Mouse (Mus musculus) hindbrain, embryonic 14.5 days (tissue): ENCODE results near the gene Jsrp1. TPM values are rescaled to one million over a fixed set of nuclear protein-coding genes. Genes with fewer than 3 reads are reported as not detected.

Experiments
- ATAC-seq: fragments of 200-750 bp; cut with Nextera tagmentation; 2 replicates; pipeline ENCODE4 v1.8.0; 2017; ENCODE audit warnings: moderate number of reproducible peaks, mild to moderate bottlenecking, moderate TSS enrichment, moderate library complexity; ENCODE audit not compliant: low FRiP score
- DNase-seq: peaks from one replicate; pipeline ENCODE4 v3.0.0-alpha.2; 2015; ENCODE audit warnings: low spot score
- H3K27ac ChIP-seq: fragments of 300-500 bp; sonication (generic); 2 replicates; pipeline ENCODE4 v1.5.1; 2014; ENCODE audit warnings: mild to moderate bottlenecking, moderate library complexity
- H3K27me3 ChIP-seq: fragments of 300-500 bp; sonication (generic); 2 replicates; pipeline ENCODE4 v1.6.1; 2014; ENCODE audit warnings: mild to moderate bottlenecking, low read length, mixed read lengths; ENCODE audit not compliant: control insufficient read depth, insufficient read depth
- H3K36me3 ChIP-seq: fragments of 300-500 bp; sonication (generic); replicated peaks from 2 replicates; pipeline ENCODE4 v1.6.1; 2014; ENCODE audit not compliant: control insufficient read depth, insufficient read depth
- H3K4me1 ChIP-seq: fragments of 300-500 bp; sonication (generic); replicated peaks from 2 replicates; pipeline ENCODE4 v1.6.1; 2014; ENCODE audit warnings: antibody characterized with exemption, low read length, mixed read lengths; ENCODE audit not compliant: control insufficient read depth, insufficient read depth
- H3K4me2 ChIP-seq: fragments of 300-500 bp; sonication (generic); replicated peaks from 2 replicates; pipeline ENCODE4 v1.6.1; 2014; ENCODE audit warnings: mild to moderate bottlenecking, moderate library complexity
- H3K4me3 ChIP-seq: fragments of 300-500 bp; sonication (generic); replicated peaks from 2 replicates; pipeline ENCODE4 v1.5.1; 2014; ENCODE audit warnings: mild to moderate bottlenecking, low read length
- H3K9ac ChIP-seq: fragments of 300-500 bp; sonication (generic); 2 replicates; pipeline ENCODE4 v1.6.1; 2014
- H3K9me3 ChIP-seq: fragments of 300-500 bp; sonication (generic); 2 replicates; pipeline ENCODE4 v1.6.1; 2016; ENCODE audit warnings: low read length; ENCODE audit not compliant: control insufficient read depth
- WGBS: fragments of 180-500 bp; shearing (Covaris S2); extraction: QIAGEN DNeasy Blood & Tissue Kit; methylation state at CpG from one replicate; pipeline ENCODE4 v1.1.7; 2014; 5-methylcytosine and 5-hydroxymethylcytosine counted together
- microRNA counts: library from miRNA; unstranded; fragments of <30 nt; microRNA quantifications from one replicate; lab custom pipeline; 2016
- microRNA-seq: library from miRNA; unstranded; fragments of <30 nt; microRNA quantifications from one replicate; pipeline ENCODE4, GENCODE M21; 2016
- polyA plus RNA-seq: library from polyadenylated mRNA; unstranded; fragments of >200 nt; fragmentation: Nextera tagmentation; extraction: Ambion mirVana; gene quantifications from 2 replicates; pipeline ENCODE4 v1.2.1, GENCODE M21; 2014

Jsrp1 gene
- polyA plus RNA-seq, 1 experiment from 2014 or later: 0.96 TPM

- 68% methylated on average over 3 of the region's 3 CpGs for WGBS
- DNase-seq: no peak
- Histone ChIP-seq H3K36me3 (peaks cover 13% of the 10 kb centered on the region), H3K27ac (no peak overlapping the region), H3K27me3 (no peaks in the 10 kb centered on the region), H3K4me2 (no peak overlapping the region), H3K9me3 (no peaks in the 10 kb centered on the region), H3K9ac (no peak overlapping the region), H3K4me1 (peaks cover 23% of the 10 kb centered on the region), H3K4me3 (no peak overlapping the region)
- no peak for ATAC-seq
Observed at GRCm38 (mm10) chr10:80761821-80762220, 51.5 kb downstream of the Jsrp1 start.

- H3K4me3 ChIP-seq: no peak overlapping the region
- H3K27me3 ChIP-seq: no peaks in the 10 kb centered on the region
- H3K9ac ChIP-seq: no peak overlapping the region
- ATAC-seq: no peak
- DNase-seq: no peak
- H3K9me3 ChIP-seq: no peaks in the 10 kb centered on the region
- no peak overlapping the region for H3K4me2 ChIP-seq
- H3K27ac ChIP-seq: no peak overlapping the region
- peaks cover 32% of the 10 kb centered on the region for H3K4me1 ChIP-seq
- H3K36me3 ChIP-seq: peaks cover 4% of the 10 kb centered on the region; the same call in 1 of the 2 replicates
- 88% methylated on average over 4 of the region's 4 CpGs for WGBS
Observed at GRCm38 (mm10) chr10:80760596-80761524, 52.4 kb downstream of the Jsrp1 start.

GRCm38 (mm10) chr10:80758651-80759050, 54.6 kb downstream of the Jsrp1 start:
- H3K4me2 ChIP-seq: no peak overlapping the region
- peaks cover 34% of the 10 kb centered on the region for H3K4me1 ChIP-seq
- no peaks in the 10 kb centered on the region for H3K36me3 ChIP-seq
- ATAC-seq (no peak), DNase-seq (no peak)
- no peaks in the 10 kb centered on the region for H3K9me3 ChIP-seq
- no peaks in the 10 kb centered on the region for H3K27me3 ChIP-seq
- 91% methylated on average over 7 of the region's 7 CpGs for WGBS
- no peak overlapping the region for H3K27ac ChIP-seq
- H3K9ac ChIP-seq: no peak overlapping the region
- H3K4me3 ChIP-seq: no peak overlapping the region

MicroRNA genes within 50 kb of the gene (microRNA counts, 519-probe panel; counts per million panel counts)
- not detected for microRNA mmu-miR-1982 (lab: Ali Mortazavi, UCI)

Small RNA genes within 50 kb of the gene (microRNA-seq; reads per million reads assigned to microRNA genes)
- 6.8 reads per million, percentile 26 among the genes with 10 or more reads in this experiment for gene Mir1982

Other genes starting within 250 kb of the Jsrp1 start
- 5.1 and 5.3 TPM in 2 replicates for gene Klf16, start 236.2 kb downstream of the Jsrp1 start, polyA plus RNA-seq
- 157 and 174 TPM in 2 replicates for gene Abhd17a, start 223.2 kb downstream of the Jsrp1 start, polyA plus RNA-seq
- 63.1 and 64.5 TPM in 2 replicates for gene Scamp4, start 210.6 kb downstream of the Jsrp1 start, polyA plus RNA-seq
- gene Adat3, start 210.6 kb downstream of the Jsrp1 start, polyA plus RNA-seq: 5.2 and 5.6 TPM in 2 replicates
- gene Gm49322, start 207.5 kb downstream of the Jsrp1 start, polyA plus RNA-seq: 1.7 and 1.9 TPM in 2 replicates
- gene Csnk1g2, start 190.7 kb downstream of the Jsrp1 start, polyA plus RNA-seq: 65.4 and 76.4 TPM in 2 replicates
- gene Btbd2, start 156.4 kb downstream of the Jsrp1 start, polyA plus RNA-seq: 83.2 and 83.7 TPM in 2 replicates
- gene Mknk2, start 135.4 kb downstream of the Jsrp1 start, polyA plus RNA-seq: 53.8 and 60.2 TPM in 2 replicates
- 45.3 and 47.1 TPM in 2 replicates for gene Mob3a, start 111.5 kb downstream of the Jsrp1 start, polyA plus RNA-seq
- gene Izumo4, start 111.3 kb downstream of the Jsrp1 start, polyA plus RNA-seq: 20.0 and 20.4 TPM in 2 replicates
- 112 and 114 TPM in 2 replicates for gene Ap3d1, start 71.2 kb downstream of the Jsrp1 start, polyA plus RNA-seq
- gene Dot1l, start 58.3 kb downstream of the Jsrp1 start, polyA plus RNA-seq: 22.4 and 23.8 TPM in 2 replicates
- 55.6 and 62.9 TPM in 2 replicates for gene Sf3a2, start 15.3 kb downstream of the Jsrp1 start, polyA plus RNA-seq
- gene Plekhj1, start 14.9 kb downstream of the Jsrp1 start, polyA plus RNA-seq: 117 and 123 TPM in 2 replicates
- 0.16 TPM in 1 of 2 replicates, not detected in the other for gene Amh, start 8.3 kb downstream of the Jsrp1 start, polyA plus RNA-seq
- gene Oaz1, start 13.2 kb upstream of the Jsrp1 start, polyA plus RNA-seq: 1,195 and 1,204 TPM in 2 replicates
- 9.9 and 14.3 TPM in 2 replicates for gene Lingo3, start 30.5 kb upstream of the Jsrp1 start, polyA plus RNA-seq
- gene Lsm7, start 41.7 kb upstream of the Jsrp1 start, polyA plus RNA-seq: 241 and 287 TPM in 2 replicates
- gene Sppl2b, start 41.8 kb upstream of the Jsrp1 start, polyA plus RNA-seq: 69.3 and 70.3 TPM in 2 replicates
- 0.09 and 0.17 TPM in 2 replicates for gene Tmprss9, start 58.4 kb upstream of the Jsrp1 start, polyA plus RNA-seq
- 311 and 351 TPM in 2 replicates for gene Timm13, start 87.5 kb upstream of the Jsrp1 start, polyA plus RNA-seq
- 12.9 and 13.8 TPM in 2 replicates for gene Lmnb2, start 104.7 kb upstream of the Jsrp1 start, polyA plus RNA-seq
- gene Gadd45b, start 116.6 kb upstream of the Jsrp1 start, polyA plus RNA-seq: 6.2 and 8.0 TPM in 2 replicates
- 17.7 and 20.9 TPM in 2 replicates for gene Gng7, start 201.4 kb upstream of the Jsrp1 start, polyA plus RNA-seq
- gene Diras1, start 212.2 kb upstream of the Jsrp1 start, polyA plus RNA-seq: 29.7 and 32.2 TPM in 2 replicates
- 33.7 and 33.8 TPM in 2 replicates for gene Slc39a3, start 223.9 kb upstream of the Jsrp1 start, polyA plus RNA-seq
- gene Sgta, start 246.7 kb upstream of the Jsrp1 start, polyA plus RNA-seq: 260 and 276 TPM in 2 replicates